Mouse (Mus musculus) limb, embryonic 14.5 days (tissue): ENCODE data around the gene Creld2. TPM values are rescaled to one million over a fixed set of nuclear protein-coding genes. Genes with fewer than 3 reads are reported as not detected.

Experiments used
- ATAC-seq: fragments of 200-750 bp; cut with Nextera tagmentation; 2 replicates; pipeline ENCODE4 v1.8.0; 2017; ENCODE audit warnings: low read depth, moderate number of reproducible peaks, moderate TSS enrichment; ENCODE audit not compliant: low FRiP score
- DNase-seq: peaks from one replicate; pipeline ENCODE4 v3.0.0-alpha.2; 2015; ENCODE audit warnings: low spot score
- H3K27ac ChIP-seq: fragments of 300-500 bp; sonication (generic); replicated peaks from 2 replicates; pipeline ENCODE4 v1.5.1; 2014; ENCODE audit warnings: low read depth, mild to moderate bottlenecking, low read length, moderate library complexity, mixed read lengths
- H3K27me3 ChIP-seq: fragments of 300-500 bp; sonication (generic); 2 replicates; pipeline ENCODE4 v1.6.1; 2014; ENCODE audit warnings: low read length, mixed read lengths; ENCODE audit not compliant: control insufficient read depth, insufficient read depth
- H3K36me3 ChIP-seq: fragments of 300-500 bp; sonication (generic); 2 replicates; pipeline ENCODE4 v1.6.1; 2014; ENCODE audit warnings: mild to moderate bottlenecking, low read length, moderate library complexity, mixed read lengths; ENCODE audit not compliant: control insufficient read depth, insufficient read depth
- H3K4me1 ChIP-seq: fragments of 300-500 bp; sonication (generic); 2 replicates; pipeline ENCODE4 v1.6.1; 2014; ENCODE audit warnings: antibody characterized with exemption, low read length, mixed read lengths; ENCODE audit not compliant: control insufficient read depth, insufficient read depth
- H3K4me2 ChIP-seq: fragments of 300-500 bp; sonication (generic); replicated peaks from 2 replicates; pipeline ENCODE4 v1.6.1; 2014; ENCODE audit warnings: low read depth, mild to moderate bottlenecking, low read length, moderate library complexity; ENCODE audit not compliant: severe bottlenecking
- H3K4me3 ChIP-seq: fragments of 300-500 bp; sonication (generic); replicated peaks from 2 replicates; pipeline ENCODE4 v1.5.1; 2014; ENCODE audit warnings: low read length
- H3K9ac ChIP-seq: fragments of 300-500 bp; sonication (generic); 2 replicates; pipeline ENCODE4 v1.6.1; 2014; ENCODE audit warnings: mild to moderate bottlenecking, low read depth, low read length, moderate library complexity; ENCODE audit not compliant: severe bottlenecking
- H3K9me3 ChIP-seq: fragments of 300-500 bp; sonication (generic); 2 replicates; pipeline ENCODE4 v1.6.1; 2016; ENCODE audit warnings: low read length; ENCODE audit not compliant: control insufficient read depth
- POLR2A ChIP-seq: fragments of 200-500 bp; IDR thresholded peaks from 2 replicates; pipeline ENCODE4 v1.8.0; 2012; ENCODE audit warnings: inconsistent platforms, mild to moderate bottlenecking, moderate library complexity, borderline replicate concordance; ENCODE audit not compliant: insufficient read depth, insufficient read length; ENCODE audit errors: extremely low read depth
- WGBS: fragments of 180-500 bp; shearing (Covaris S2); extraction: QIAGEN DNeasy Blood & Tissue Kit; methylation state at CpG from one replicate; pipeline ENCODE4 v1.1.7; 2014; 5-methylcytosine and 5-hydroxymethylcytosine counted together
- polyA plus RNA-seq, 2 experiments: library from polyadenylated mRNA; depleted of rRNA in 1 of 2; stranded (reverse) in 1 of 2; unstranded in 1 of 2; fragments of >200 nt; fragmentation: Nextera tagmentation in 1 of 2; extraction: Ambion mirVana in 1 of 2; gene quantifications; 2 replicates each; pipeline versions ENCODE4 v1.2.1 to v1.2.3; 2012 to 2014

Gene Creld2
- polyA plus RNA-seq, 2 experiments, result 79.1 to 85.9 TPM

- DNase-seq (no peak), ATAC-seq (no peak)
- no peak overlapping the region for H3K4me3 ChIP-seq
- H3K9me3 ChIP-seq, result no peaks in the 10 kb centered on the region
- H3K27ac ChIP-seq, result no peak overlapping the region
- 79% methylated on average over 3 of the region's 3 CpGs for WGBS
- H3K36me3 ChIP-seq, result no peaks in the 10 kb centered on the region
- H3K4me2 ChIP-seq, result no peak overlapping the region
- peaks cover 24% of the 10 kb centered on the region for H3K4me1 ChIP-seq
- no peak overlapping the region for H3K9ac ChIP-seq
- TF ChIP-seq POLR2A, result no peak
- no peaks in the 10 kb centered on the region for H3K27me3 ChIP-seq
Observed at GRCm38 (mm10) chr15:88858141-88858541, 38.7 kb downstream of the Creld2 start.

- Histone ChIP-seq H3K27ac (no peak overlapping the region), H3K36me3 (no peaks in the 10 kb centered on the region), H3K4me2 (no peak overlapping the region), H3K4me3 (no peak overlapping the region), H3K4me1 (peaks cover 24% of the 10 kb centered on the region), H3K9me3 (no peaks in the 10 kb centered on the region), H3K9ac (no peak overlapping the region; the same call in 1 of the 2 replicates), H3K27me3 (no peaks in the 10 kb centered on the region)
- 73% methylated on average over 2 of the region's 2 CpGs for WGBS
- DNase-seq, result no peak
- TF ChIP-seq POLR2A, result no peak
- ATAC-seq, result no peak
Observed at GRCm38 (mm10) chr15:88858707-88859106, 39.3 kb downstream of the Creld2 start.

- TF ChIP-seq POLR2A, result no peak
- H3K27ac ChIP-seq, result no peak overlapping the region
- H3K4me1 ChIP-seq, result peaks cover 26% of the 10 kb centered on the region
- no peak overlapping the region for H3K9ac ChIP-seq
- whole genome bisulfite sequencing, result 64% methylated on average over 8 of the region's 8 CpGs
- H3K4me2 ChIP-seq, result no peak overlapping the region
- no peaks in the 10 kb centered on the region for H3K9me3 ChIP-seq
- no peaks in the 10 kb centered on the region for H3K27me3 ChIP-seq
- no peak overlapping the region for H3K4me3 ChIP-seq
- no peak for ATAC-seq
- DNase-seq, result no peak
- H3K36me3 ChIP-seq, result peaks cover 3% of the 10 kb centered on the region
Observed at GRCm38 (mm10) chr15:88859206-88859970, 39.9 kb downstream of the Creld2 start.

- no peaks in the 10 kb centered on the region for H3K27me3 ChIP-seq
- H3K36me3 ChIP-seq, result peaks cover 17% of the 10 kb centered on the region
- no peak overlapping the region for H3K4me2 ChIP-seq
- no peak for TF ChIP-seq POLR2A
- no peak overlapping the region for H3K27ac ChIP-seq
- no peak for ATAC-seq
- DNase-seq, result no peak
- H3K9me3 ChIP-seq, result no peaks in the 10 kb centered on the region
- H3K4me3 ChIP-seq, result no peak overlapping the region
- peaks cover 23% of the 10 kb centered on the region for H3K4me1 ChIP-seq
- no peak overlapping the region for H3K9ac ChIP-seq
- WGBS, result 95% methylated on average over 3 of the region's 3 CpGs
Observed at GRCm38 (mm10) chr15:88860781-88861180, 41.3 kb downstream of the Creld2 start.

- ATAC-seq (peak; percentile 88), DNase-seq (peak; percentile 97)
- Histone ChIP-seq H3K4me1 (peaks cover 22% of the 10 kb centered on the region), H3K4me2 (peak within 1 kb of the TSS; percentile 93), H3K4me3 (peak within 1 kb of the TSS; percentile 70), H3K9ac (peak within 1 kb of the TSS; percentile 75), H3K27ac (peak within 1 kb of the TSS; percentile 94), H3K36me3 (peaks cover 26% of the 10 kb centered on the region), H3K27me3 (no peaks in the 10 kb centered on the region), H3K9me3 (no peaks in the 10 kb centered on the region)
- TF ChIP-seq POLR2A, result peak; percentile 83
- under 1% methylated on average over 74 of the region's 107 CpGs for WGBS
Observed at GRCm38 (mm10) chr15:88861772-88862622, 42.6 kb downstream of the Creld2 start, which contains the start of gene Pim3. TSS of gene Pim3 (plus strand) at chr15:88862186.
